Mouse (Mus musculus): ENCODE results near the gene Trf.

DNA sequence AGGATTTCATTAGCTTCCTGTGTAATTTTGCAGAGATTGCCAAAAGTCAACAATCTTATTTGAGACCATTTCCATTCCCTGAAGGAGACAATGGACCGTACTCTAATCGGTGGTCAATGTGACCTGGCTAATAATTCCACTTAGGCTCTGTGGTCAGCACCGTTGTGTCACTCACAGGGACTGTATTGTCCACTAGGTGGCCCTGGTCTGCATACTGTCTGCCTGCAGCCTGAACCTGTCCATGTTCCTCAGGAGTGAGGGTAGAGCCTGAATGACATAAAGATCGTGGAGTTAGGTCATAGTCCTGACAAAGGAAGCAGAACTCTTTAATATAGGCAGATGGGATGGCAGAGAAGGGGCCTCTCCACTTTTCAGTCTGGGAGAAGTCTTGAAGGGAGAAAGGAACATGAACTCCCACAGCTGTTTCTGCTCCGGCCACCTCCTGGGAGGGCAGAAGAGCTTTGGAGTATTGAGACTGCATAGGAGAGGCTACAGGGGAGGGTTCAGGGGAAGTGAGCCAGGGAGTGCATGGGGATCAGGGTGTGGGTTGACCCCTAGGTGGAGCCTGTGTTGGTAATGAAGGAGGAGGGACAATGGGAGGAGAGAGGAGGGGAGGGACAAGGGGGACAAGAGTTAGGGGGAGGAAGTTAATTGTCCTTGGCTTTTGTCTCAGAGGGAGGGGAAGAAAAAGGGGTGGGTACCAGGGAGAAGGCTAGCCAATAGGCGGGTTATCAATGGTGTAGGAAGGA lies 55.3 kb downstream of the Trf start:
- no peak for TF ChIP-seq POLR2A (IDR thresholded peaks at IDR 0.05; ENCODE audit: extremely low read depth, insufficient read depth, low read length)
- TF ChIP-seq CTCF (IDR thresholded peaks at IDR 0.05; ENCODE audit: low read depth, low read length) = peak; percentile 84
